Mouse (Mus musculus) heart, embryonic 16.5 days (tissue): ENCODE results near the gene Izumo4. TPM values are rescaled to one million over a fixed set of nuclear protein-coding genes. Genes with fewer than 3 reads are reported as not detected.

Experiments used
- ATAC-seq: fragments of 200-750 bp; cut with Nextera tagmentation; replicated peaks from 2 replicates; pipeline ENCODE4 v1.8.0; 2017; ENCODE audit warnings: moderate number of reproducible peaks; ENCODE audit not compliant: insufficient read depth, low FRiP score; ENCODE audit errors: extremely low read depth
- H3K27ac ChIP-seq: fragments of 300-500 bp; sonication (generic); 2 replicates; pipeline ENCODE4 v1.5.1; 2014; ENCODE audit warnings: mild to moderate bottlenecking, low read length, control low read depth, moderate library complexity
- H3K27me3 ChIP-seq: fragments of 300-500 bp; sonication (generic); 2 replicates; pipeline ENCODE4 v1.6.1; 2014; ENCODE audit warnings: low read length, mixed read lengths; ENCODE audit not compliant: control insufficient read depth, insufficient read depth
- H3K36me3 ChIP-seq: fragments of 300-500 bp; sonication (generic); 2 replicates; pipeline ENCODE4 v1.6.1; 2014; ENCODE audit not compliant: control insufficient read depth, insufficient read depth
- H3K4me1 ChIP-seq: fragments of 300-500 bp; sonication (generic); 2 replicates; pipeline ENCODE4 v1.6.1; 2014; ENCODE audit warnings: low read length, mixed read lengths; ENCODE audit not compliant: control insufficient read depth, insufficient read depth
- H3K4me2 ChIP-seq: fragments of 300-500 bp; sonication (generic); 2 replicates; pipeline ENCODE4 v1.6.1; 2014; ENCODE audit warnings: low read depth, mild to moderate bottlenecking, control low read depth, low read length
- H3K4me3 ChIP-seq: fragments of 300-500 bp; sonication (generic); 2 replicates; pipeline ENCODE4 v1.5.1; 2014; ENCODE audit warnings: mild to moderate bottlenecking, control low read depth, low read length
- H3K9ac ChIP-seq: fragments of 300-500 bp; sonication (generic); 2 replicates; pipeline ENCODE4 v1.6.1; 2014; ENCODE audit warnings: low read length, control low read depth
- H3K9me3 ChIP-seq: fragments of 300-500 bp; sonication (generic); replicated peaks from 2 replicates; pipeline ENCODE4 v1.6.1; 2016; ENCODE audit warnings: low read length; ENCODE audit not compliant: control insufficient read depth
- WGBS: fragments of 180-500 bp; shearing (Covaris S2); extraction: QIAGEN DNeasy Blood & Tissue Kit; methylation state at CpG from one replicate; pipeline ENCODE4 v1.1.7; 2014; 5-methylcytosine and 5-hydroxymethylcytosine counted together
- polyA plus RNA-seq: library from polyadenylated mRNA; unstranded; fragments of >200 nt; fragmentation: Nextera tagmentation; extraction: Ambion mirVana; gene quantifications from 2 replicates; pipeline ENCODE4 v1.2.1, GENCODE M21; 2015

The Izumo4 gene
- polyA plus RNA-seq, 1 experiment from 2014 or later = 13.2 TPM

DNA sequence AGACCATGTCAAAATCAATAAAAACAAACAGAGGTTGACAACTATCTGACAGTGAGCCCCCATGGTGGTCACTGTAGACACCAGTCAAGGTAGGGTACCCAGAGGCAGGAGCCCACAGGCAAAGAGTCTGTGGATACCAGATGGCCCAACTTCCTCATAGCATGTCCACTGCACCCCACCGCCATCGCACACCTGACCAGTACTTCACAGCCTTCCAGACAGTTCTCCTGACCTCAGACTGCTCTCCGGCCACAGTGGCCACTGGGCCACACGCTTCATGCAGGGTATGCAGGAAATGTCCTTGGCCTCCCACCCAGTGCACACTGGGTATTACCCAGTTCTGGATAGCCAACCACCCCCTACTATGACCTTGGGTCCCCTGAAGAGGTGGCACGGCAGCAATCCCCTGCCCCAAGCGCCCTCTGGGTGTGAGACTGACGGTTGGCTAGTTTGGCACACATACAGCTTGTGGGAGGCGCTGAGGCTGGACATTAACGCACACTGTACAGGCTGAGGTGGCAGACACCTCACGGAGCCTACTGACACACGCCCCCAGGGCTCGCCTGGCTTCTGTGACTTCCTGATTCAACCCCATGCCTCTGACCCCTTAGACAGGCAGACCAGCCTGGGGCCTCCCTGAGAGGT, 8.5 kb upstream of the Izumo4 start:
- ATAC-seq = no peak
- Histone ChIP-seq H3K36me3 (peaks cover 17% of the 10 kb centered on the region), H3K9ac (peak overlapping the region; percentile 5; the same call in 1 of the 2 replicates), H3K4me3 (no peak overlapping the region), H3K27ac (no peak overlapping the region; the same call in 1 of the 2 replicates), H3K4me2 (no peak overlapping the region), H3K27me3 (no peaks in the 10 kb centered on the region), H3K9me3 (no peaks in the 10 kb centered on the region), H3K4me1 (peaks cover 24% of the 10 kb centered on the region)
- WGBS = 83% methylated on average over 12 of the region's 12 CpGs

GRCm38 (mm10) chr10:80694159-80694938, 7.6 kb upstream of the Izumo4 start:
- H3K9me3 ChIP-seq = no peaks in the 10 kb centered on the region
- whole genome bisulfite sequencing = 89% methylated on average over 13 of the region's 13 CpGs
- no peak overlapping the region; the same call in 1 of the 2 replicates for H3K9ac ChIP-seq
- peaks cover 13% of the 10 kb centered on the region for H3K36me3 ChIP-seq
- no peaks in the 10 kb centered on the region for H3K27me3 ChIP-seq
- peaks cover 24% of the 10 kb centered on the region for H3K4me1 ChIP-seq
- no peak for ATAC-seq
- H3K27ac ChIP-seq = peak overlapping the region; percentile 63
- H3K4me2 ChIP-seq = no peak overlapping the region
- H3K4me3 ChIP-seq = no peak overlapping the region

- Histone ChIP-seq H3K9ac (no peak overlapping the region), H3K27me3 (no peaks in the 10 kb centered on the region), H3K9me3 (no peaks in the 10 kb centered on the region), H3K4me3 (no peak overlapping the region), H3K4me1 (peaks cover 27% of the 10 kb centered on the region), H3K27ac (peak overlapping the region; percentile 76), H3K36me3 (peaks cover 5% of the 10 kb centered on the region), H3K4me2 (no peak overlapping the region)
- 64% methylated on average over 2 of the region's 2 CpGs for WGBS
- peak; percentile 61 for ATAC-seq
These were observed 6.8 kb upstream of the Izumo4 start for GRCm38 (mm10) chr10:80695186-80695585.

- Histone ChIP-seq H3K9ac (peak overlapping the region; percentile 35; the same call in 1 of the 2 replicates), H3K27me3 (no peaks in the 10 kb centered on the region), H3K4me2 (peak overlapping the region; percentile 33), H3K27ac (peak overlapping the region; percentile 76), H3K9me3 (no peaks in the 10 kb centered on the region), H3K4me1 (peaks cover 34% of the 10 kb centered on the region), H3K4me3 (no peak overlapping the region), H3K36me3 (peaks cover 4% of the 10 kb centered on the region)
- no peak for ATAC-seq
- WGBS = 60% methylated on average over 10 of the region's 10 CpGs
These were observed 6.0 kb upstream of the Izumo4 start for GRCm38 (mm10) chr10:80695801-80696501.

- peaks cover 34% of the 10 kb centered on the region for H3K4me1 ChIP-seq
- WGBS = 52% methylated on average over 11 of the region's 12 CpGs
- H3K4me2 ChIP-seq = peak overlapping the region; percentile 23; the same call in 1 of the 2 replicates
- H3K9ac ChIP-seq = peak overlapping the region; percentile 35
- no peak for ATAC-seq
- no peaks in the 10 kb centered on the region for H3K9me3 ChIP-seq
- H3K27me3 ChIP-seq = no peaks in the 10 kb centered on the region
- no peak overlapping the region for H3K4me3 ChIP-seq
- H3K36me3 ChIP-seq = peaks cover 4% of the 10 kb centered on the region
- peak overlapping the region; percentile 76 for H3K27ac ChIP-seq
These were observed 5.2 kb upstream of the Izumo4 start for GRCm38 (mm10) chr10:80696502-80697392.

- peaks cover 34% of the 10 kb centered on the region for H3K4me1 ChIP-seq
- H3K36me3 ChIP-seq = peaks cover 4% of the 10 kb centered on the region
- H3K27me3 ChIP-seq = no peaks in the 10 kb centered on the region
- H3K9me3 ChIP-seq = no peaks in the 10 kb centered on the region
- H3K27ac ChIP-seq = no peak overlapping the region
- no peak overlapping the region for H3K4me3 ChIP-seq
- no peak overlapping the region for H3K9ac ChIP-seq
- WGBS = 90% methylated on average over 8 of the region's 8 CpGs
- no peak for ATAC-seq
- H3K4me2 ChIP-seq = no peak overlapping the region
These were observed 4.6 kb upstream of the Izumo4 start for GRCm38 (mm10) chr10:80697393-80697787.

GRCm38 (mm10) chr10:80697812-80698211, 4.2 kb upstream of the Izumo4 start:
- Histone ChIP-seq H3K9me3 (no peaks in the 10 kb centered on the region), H3K9ac (no peak overlapping the region), H3K27ac (no peak overlapping the region), H3K27me3 (no peaks in the 10 kb centered on the region), H3K4me1 (peaks cover 33% of the 10 kb centered on the region), H3K36me3 (peaks cover 4% of the 10 kb centered on the region), H3K4me3 (no peak overlapping the region), H3K4me2 (no peak overlapping the region)
- WGBS = 62% methylated on average over 9 of the region's 9 CpGs
- ATAC-seq = no peak

DNA sequence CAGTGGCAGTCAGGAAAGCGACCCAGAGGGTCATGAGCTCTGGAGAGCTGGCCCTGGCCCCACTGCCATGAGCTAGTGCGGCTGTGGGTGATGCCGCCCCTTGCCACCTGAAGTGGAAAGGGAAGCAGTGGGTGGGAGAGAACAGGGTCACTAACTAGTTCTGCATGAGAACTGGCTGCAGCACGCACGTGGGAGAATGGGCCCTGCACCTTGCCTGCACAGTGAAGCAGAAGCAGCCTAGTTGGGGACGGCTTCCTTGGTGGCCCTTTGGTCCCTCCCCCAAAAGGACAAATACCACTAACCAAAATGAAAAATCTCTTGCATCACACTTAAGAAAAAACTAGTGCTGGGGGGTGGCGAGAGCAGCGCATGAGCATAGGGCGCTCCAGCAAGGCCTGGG, 3.4 kb upstream of the Izumo4 start:
- no peak for ATAC-seq
- Histone ChIP-seq H3K27me3 (no peaks in the 10 kb centered on the region), H3K9ac (no peak overlapping the region; the same call in 1 of the 2 replicates), H3K9me3 (no peaks in the 10 kb centered on the region), H3K4me1 (peaks cover 35% of the 10 kb centered on the region), H3K4me3 (no peak overlapping the region), H3K4me2 (no peak overlapping the region), H3K36me3 (peaks cover 4% of the 10 kb centered on the region), H3K27ac (no peak overlapping the region)
- 86% methylated on average over 9 of the region's 9 CpGs for WGBS
